Mouse (Mus musculus) hindbrain, embryonic 14.5 days (tissue): Measurements from ENCODE around the gene Ints11. TPM values are rescaled to one million over a fixed set of nuclear protein-coding genes. Genes with fewer than 3 reads are reported as not detected.

Experiments used
- ATAC-seq: fragments of 200-750 bp; cut with Nextera tagmentation; 2 replicates; pipeline ENCODE4 v1.8.0; 2017; ENCODE audit warnings: moderate number of reproducible peaks, mild to moderate bottlenecking, moderate TSS enrichment, moderate library complexity; ENCODE audit not compliant: low FRiP score
- DNase-seq: peaks from one replicate; pipeline ENCODE4 v3.0.0-alpha.2; 2015; ENCODE audit warnings: low spot score
- H3K27ac ChIP-seq: fragments of 300-500 bp; sonication (generic); 2 replicates; pipeline ENCODE4 v1.5.1; 2014; ENCODE audit warnings: mild to moderate bottlenecking, moderate library complexity
- H3K27me3 ChIP-seq: fragments of 300-500 bp; sonication (generic); 2 replicates; pipeline ENCODE4 v1.6.1; 2014; ENCODE audit warnings: mild to moderate bottlenecking, low read length, mixed read lengths; ENCODE audit not compliant: control insufficient read depth, insufficient read depth
- H3K36me3 ChIP-seq: fragments of 300-500 bp; sonication (generic); replicated peaks from 2 replicates; pipeline ENCODE4 v1.6.1; 2014; ENCODE audit not compliant: control insufficient read depth, insufficient read depth
- H3K4me1 ChIP-seq: fragments of 300-500 bp; sonication (generic); replicated peaks from 2 replicates; pipeline ENCODE4 v1.6.1; 2014; ENCODE audit warnings: antibody characterized with exemption, low read length, mixed read lengths; ENCODE audit not compliant: control insufficient read depth, insufficient read depth
- H3K4me2 ChIP-seq: fragments of 300-500 bp; sonication (generic); replicated peaks from 2 replicates; pipeline ENCODE4 v1.6.1; 2014; ENCODE audit warnings: mild to moderate bottlenecking, moderate library complexity
- H3K4me3 ChIP-seq: fragments of 300-500 bp; sonication (generic); replicated peaks from 2 replicates; pipeline ENCODE4 v1.5.1; 2014; ENCODE audit warnings: mild to moderate bottlenecking, low read length
- H3K9ac ChIP-seq: fragments of 300-500 bp; sonication (generic); 2 replicates; pipeline ENCODE4 v1.6.1; 2014
- H3K9me3 ChIP-seq: fragments of 300-500 bp; sonication (generic); 2 replicates; pipeline ENCODE4 v1.6.1; 2016; ENCODE audit warnings: low read length; ENCODE audit not compliant: control insufficient read depth
- WGBS: fragments of 180-500 bp; shearing (Covaris S2); extraction: QIAGEN DNeasy Blood & Tissue Kit; methylation state at CpG from one replicate; pipeline ENCODE4 v1.1.7; 2014; 5-methylcytosine and 5-hydroxymethylcytosine counted together
- polyA plus RNA-seq: library from polyadenylated mRNA; unstranded; fragments of >200 nt; fragmentation: Nextera tagmentation; extraction: Ambion mirVana; gene quantifications from 2 replicates; pipeline ENCODE4 v1.2.1, GENCODE M21; 2014

Ints11 gene
- polyA plus RNA-seq, 1 experiment from 2014 or later: 71.4 TPM

DNA sequence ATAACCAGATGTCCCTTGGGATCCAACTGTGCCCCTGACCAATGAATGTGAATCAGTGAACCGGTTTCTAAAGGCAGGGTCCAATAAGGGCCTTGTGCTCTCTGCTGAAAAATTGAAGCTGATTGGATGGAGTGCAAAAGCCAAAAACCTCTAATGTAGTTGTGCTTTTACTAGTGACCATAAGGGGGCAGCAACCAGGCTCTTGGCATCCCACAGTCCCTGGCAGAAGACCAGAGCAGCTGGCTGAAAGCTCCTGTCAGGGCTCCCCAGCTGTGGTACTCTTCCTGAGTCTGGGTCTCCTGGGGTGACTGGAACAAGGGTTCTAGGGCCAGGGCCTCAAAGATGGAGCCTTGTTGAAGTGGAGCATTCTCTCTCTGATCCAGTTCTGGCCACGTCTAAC is 35.5 kb upstream of the Ints11 start:
- Histone ChIP-seq H3K27ac (peak overlapping the region; percentile 62), H3K36me3 (peaks cover 9% of the 10 kb centered on the region; the same call in 1 of the 2 replicates), H3K27me3 (no peaks in the 10 kb centered on the region), H3K9me3 (no peaks in the 10 kb centered on the region), H3K4me3 (no peak overlapping the region), H3K4me2 (peak overlapping the region; percentile 20; the same call in 1 of the 2 replicates), H3K4me1 (peaks cover 19% of the 10 kb centered on the region), H3K9ac (no peak overlapping the region)
- WGBS: 38% methylated on average over 2 of the region's 2 CpGs
- ATAC-seq (no peak), DNase-seq (peak; percentile 72)

DNA sequence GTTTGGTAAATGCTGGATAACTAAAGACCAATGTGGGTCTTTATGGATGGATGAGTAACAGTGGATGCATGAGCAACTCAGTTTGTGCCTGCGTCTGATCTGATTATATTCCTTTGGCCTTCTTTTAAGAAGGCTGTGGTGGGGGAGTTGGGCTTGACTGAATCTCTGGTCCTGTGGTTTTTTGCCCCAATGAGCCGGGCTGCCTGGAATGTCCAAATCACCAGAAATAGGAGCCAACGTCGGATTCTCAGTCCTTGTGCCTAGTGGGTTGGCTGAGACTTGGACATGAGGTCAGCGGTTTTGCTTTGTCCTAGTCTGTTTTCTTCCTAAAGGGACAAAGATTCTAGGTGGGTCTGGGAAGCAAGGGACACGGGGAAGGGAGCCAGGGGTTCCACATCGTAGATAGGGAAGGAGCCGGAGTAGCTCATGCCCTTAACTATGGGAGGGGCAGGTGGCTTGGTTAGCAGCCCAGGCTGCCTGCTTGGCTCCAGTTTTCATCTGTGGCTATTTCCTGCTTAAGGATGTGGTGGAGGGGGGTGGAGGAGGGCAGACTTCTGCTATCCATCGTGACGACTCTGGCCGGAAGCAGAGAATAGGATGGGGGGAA is 31.8 kb upstream of the Ints11 start:
- H3K9ac ChIP-seq: no peak overlapping the region
- DNase-seq (no peak), ATAC-seq (no peak)
- H3K4me3 ChIP-seq: no peak overlapping the region
- 81% methylated on average over 11 of the region's 11 CpGs for WGBS
- peaks cover 20% of the 10 kb centered on the region for H3K4me1 ChIP-seq
- no peaks in the 10 kb centered on the region for H3K9me3 ChIP-seq
- H3K27ac ChIP-seq: no peak overlapping the region
- no peak overlapping the region for H3K4me2 ChIP-seq
- peaks cover 9% of the 10 kb centered on the region; the same call in 1 of the 2 replicates for H3K27me3 ChIP-seq
- peaks cover 8% of the 10 kb centered on the region; the same call in 1 of the 2 replicates for H3K36me3 ChIP-seq

- Histone ChIP-seq H3K4me2 (no peak overlapping the region), H3K9me3 (no peaks in the 10 kb centered on the region), H3K4me3 (no peak overlapping the region), H3K27ac (no peak overlapping the region), H3K4me1 (peaks cover 10% of the 10 kb centered on the region), H3K36me3 (0 out of 2 replicates have a peak, but pooled peaks cover under 1% of the 10 kb centered on the region), H3K9ac (no peak overlapping the region), H3K27me3 (peaks cover 9% of the 10 kb centered on the region; the same call in 1 of the 2 replicates)
- ATAC-seq (no peak), DNase-seq (no peak)
- 56% methylated on average over 8 of the region's 8 CpGs for WGBS
These were observed 30.9 kb upstream of the Ints11 start for GRCm38 (mm10) chr4:155838187-155839153.

DNA sequence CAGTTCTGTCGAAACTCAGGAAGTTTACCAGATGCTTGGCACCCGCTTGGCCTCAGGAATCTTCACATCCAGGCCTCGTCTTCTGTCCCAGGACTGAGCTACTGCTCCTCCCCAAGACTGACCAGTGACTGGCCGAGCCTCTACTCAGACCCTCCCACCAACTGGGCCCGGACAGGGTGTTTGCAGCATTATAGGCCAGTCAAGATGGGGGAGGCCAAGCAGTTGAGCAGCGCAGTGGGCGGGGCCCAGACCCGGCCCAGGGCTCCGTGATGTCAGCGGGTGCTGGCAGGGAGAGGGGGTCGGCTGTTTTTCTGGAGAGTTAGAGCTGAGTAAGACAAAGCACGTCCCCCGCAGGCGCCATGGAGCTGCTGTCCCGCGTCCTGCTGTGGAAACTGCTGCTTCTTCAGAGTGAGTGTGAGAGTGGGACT is 29.8 kb upstream of the Ints11 start, which contains the start of gene Mxra8:
TSS of gene Mxra8 (plus strand) at position 198 of the 428 bp plus-strand sequence.
- peak within 1 kb of the TSS; percentile 51 for H3K9ac ChIP-seq
- peak within 1 kb of the TSS; percentile 25 for H3K4me3 ChIP-seq
- peak within 1 kb of the TSS; percentile 54 for H3K4me2 ChIP-seq
- H3K27me3 ChIP-seq: peaks cover 9% of the 10 kb centered on the region; the same call in 1 of the 2 replicates
- no peaks in the 10 kb centered on the region for H3K9me3 ChIP-seq
- ATAC-seq (peak; percentile 53; the same call in 1 of the 2 replicates), DNase-seq (no peak)
- H3K27ac ChIP-seq: no peak within 1 kb of the TSS; the same call in 1 of the 2 replicates
- WGBS: 4% methylated on average over 16 of the region's 16 CpGs
- peaks cover 7% of the 10 kb centered on the region for H3K4me1 ChIP-seq
- H3K36me3 ChIP-seq: no peaks in the 10 kb centered on the region

GRCm38 (mm10) chr4:155840076-155841002 is 29.0 kb upstream of the Ints11 start:
- 13% methylated on average over 8 of the region's 8 CpGs for WGBS
- Histone ChIP-seq H3K27me3 (peaks cover 9% of the 10 kb centered on the region; the same call in 1 of the 2 replicates), H3K36me3 (no peaks in the 10 kb centered on the region), H3K4me3 (peak overlapping the region; percentile 25), H3K9ac (peak overlapping the region; percentile 51), H3K4me2 (peak overlapping the region; percentile 54), H3K9me3 (no peaks in the 10 kb centered on the region), H3K4me1 (peaks cover 7% of the 10 kb centered on the region), H3K27ac (no peak overlapping the region; the same call in 1 of the 2 replicates)
- 0 out of 2 replicates have a peak, but pooled peaks have one; percentile 6 for ATAC-seq
- no peak for DNase-seq

DNA sequence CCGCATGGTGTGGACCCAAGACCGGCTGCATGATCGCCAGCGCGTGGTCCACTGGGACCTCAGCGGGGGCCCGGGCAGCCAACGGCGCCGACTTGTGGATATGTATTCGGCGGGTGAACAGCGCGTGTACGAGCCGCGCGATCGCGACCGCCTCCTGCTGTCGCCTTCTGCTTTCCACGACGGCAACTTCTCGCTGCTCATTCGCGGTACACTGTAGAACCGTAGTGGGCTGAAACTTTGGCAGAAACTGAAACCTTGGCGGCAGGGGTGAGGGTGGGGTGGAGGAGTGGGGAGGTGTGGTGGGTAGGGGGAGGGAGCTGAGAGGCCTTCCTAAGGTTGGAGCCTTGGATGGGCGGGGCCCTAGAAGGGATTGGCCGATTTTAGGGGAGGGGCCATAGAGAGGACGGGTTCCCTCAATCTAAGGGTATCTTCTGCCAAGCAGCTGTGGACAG is 28.3 kb upstream of the Ints11 start:
- Histone ChIP-seq H3K4me1 (peaks cover 7% of the 10 kb centered on the region), H3K27ac (no peak overlapping the region), H3K9ac (peak overlapping the region; percentile 50; the same call in 1 of the 2 replicates), H3K4me2 (peak overlapping the region; percentile 54), H3K9me3 (no peaks in the 10 kb centered on the region), H3K4me3 (peak overlapping the region; percentile 25), H3K36me3 (no peaks in the 10 kb centered on the region), H3K27me3 (peaks cover 9% of the 10 kb centered on the region; the same call in 1 of the 2 replicates)
- DNase-seq (no peak), ATAC-seq (peak; percentile 39)
- WGBS: under 1% methylated on average over 32 of the region's 32 CpGs

GRCm38 (mm10) chr4:155841651-155842270 is 27.6 kb upstream of the Ints11 start:
- 38% methylated on average over 38 of the region's 38 CpGs for WGBS
- H3K4me3 ChIP-seq: no peak overlapping the region
- DNase-seq: no peak
- peaks cover 9% of the 10 kb centered on the region; the same call in 1 of the 2 replicates for H3K27me3 ChIP-seq
- peak overlapping the region; percentile 54; the same call in 1 of the 2 replicates for H3K4me2 ChIP-seq
- H3K36me3 ChIP-seq: no peaks in the 10 kb centered on the region
- H3K9me3 ChIP-seq: no peaks in the 10 kb centered on the region
- H3K4me1 ChIP-seq: peaks cover 11% of the 10 kb centered on the region
- no peak for ATAC-seq
- H3K9ac ChIP-seq: no peak overlapping the region
- H3K27ac ChIP-seq: no peak overlapping the region

GRCm38 (mm10) chr4:155843231-155843630 is 26.1 kb upstream of the Ints11 start:
- Histone ChIP-seq H3K36me3 (no peaks in the 10 kb centered on the region), H3K27ac (no peak overlapping the region), H3K9ac (no peak overlapping the region), H3K4me1 (peaks cover 17% of the 10 kb centered on the region), H3K9me3 (no peaks in the 10 kb centered on the region), H3K4me3 (no peak overlapping the region), H3K27me3 (peaks cover 9% of the 10 kb centered on the region; the same call in 1 of the 2 replicates), H3K4me2 (no peak overlapping the region)
- ATAC-seq (no peak), DNase-seq (no peak)
- 86% methylated on average over 5 of the region's 5 CpGs for WGBS
